Mouse (Mus musculus) ES-E14 (cell line): ENCODE measurements around the gene Phyhipl. TPM values are rescaled to one million over a fixed set of nuclear protein-coding genes. Genes with fewer than 3 reads are reported as not detected.

Experiments used
- DNase-seq: peaks from one replicate; pipeline ENCODE4 v3.0.0-alpha.2; 2013; ENCODE audit warnings: low read depth, low spot score
- H3K27ac ChIP-seq: 2 replicates; pipeline ENCODE4 v1.5.1; 2012; ENCODE audit warnings: low read depth, mild to moderate bottlenecking, low read length, moderate library complexity, mixed read lengths; ENCODE audit not compliant: poor library complexity, insufficient read depth, severe bottlenecking
- H3K36me3 ChIP-seq: 2 replicates; pipeline ENCODE4 v1.6.1; 2012; ENCODE audit warnings: mild to moderate bottlenecking, low read length, moderate library complexity, mixed read lengths; ENCODE audit not compliant: control insufficient read depth, poor library complexity, insufficient read depth, severe bottlenecking
- H3K4me1 ChIP-seq, 2 experiments: fragments of 150-350 bp in 1 of 2; sonication (generic) in 1 of 2; 2 replicates each; pipeline ENCODE4 v1.6.1; 2012; ENCODE audit warnings: low read length in 2 of 2, mild to moderate bottlenecking in 1 of 2, mixed read lengths in 1 of 2; ENCODE audit not compliant: control insufficient read depth in 2 of 2, insufficient read depth in 2 of 2, poor library complexity in 1 of 2
- H3K4me3 ChIP-seq, 2 experiments: fragments of 150-350 bp in 1 of 2; sonication (generic) in 1 of 2; 2 replicates each; pipeline ENCODE4 v1.5.1; 2012; ENCODE audit warnings: low read length in 2 of 2, low read depth in 1 of 2, mild to moderate bottlenecking in 1 of 2, mixed read lengths in 1 of 2; ENCODE audit not compliant: insufficient read depth in 1 of 2, poor library complexity in 1 of 2, severe bottlenecking in 1 of 2
- H3K9ac ChIP-seq: 2 replicates; pipeline ENCODE4 v1.6.1; 2012; ENCODE audit warnings: low read depth, mild to moderate bottlenecking, low read length, mixed read lengths; ENCODE audit not compliant: poor library complexity, insufficient read depth, severe bottlenecking
- H3K9me3 ChIP-seq: fragments of 150-350 bp; sonication (generic); 2 replicates; pipeline ENCODE4 v1.6.1; 2012; ENCODE audit warnings: low read depth, mild to moderate bottlenecking, low read length; ENCODE audit not compliant: control insufficient read depth, insufficient read depth
- CHD2 ChIP-seq: IDR thresholded peaks from 2 replicates; pipeline ENCODE4 v1.6.1; 2014; ENCODE audit warnings: mild to moderate bottlenecking, low read depth, low read length, inconsistent platforms
- HCFC1 ChIP-seq: IDR thresholded peaks from 2 replicates; pipeline ENCODE4 v1.6.1; 2012; ENCODE audit warnings: low read length, inconsistent platforms, borderline replicate concordance; ENCODE audit not compliant: insufficient read depth
- MAFK ChIP-seq: IDR thresholded peaks from 2 replicates; pipeline ENCODE4 v1.6.1; 2014; ENCODE audit warnings: mild to moderate bottlenecking, low read depth, low read length, inconsistent platforms; ENCODE audit not compliant: insufficient read depth
- ZC3H11A ChIP-seq: IDR thresholded peaks from 2 replicates; pipeline ENCODE4 v1.6.1; 2012; ENCODE audit warnings: low read depth, mild to moderate bottlenecking, inconsistent platforms, low read length, borderline replicate concordance
- ZNF384 ChIP-seq: IDR thresholded peaks from 2 replicates; pipeline ENCODE4 v1.6.1; 2012; ENCODE audit warnings: low read depth, low read length, inconsistent platforms
- in situ Hi-C, 2 experiments: fragments of 600-800 bp; cut with MboI; formaldehyde crosslinking; loops; one replicate each; pipeline ENCODE4 v1.15.1; 2025; ENCODE audit warnings: low sequenced_read_pairs in 2 of 2, inconsistent platforms in 1 of 2; ENCODE audit not compliant: unreplicated experiment in 2 of 2
- total RNA-seq: library from RNA; depleted of rRNA; stranded (reverse); fragments of 300-350 nt; gene quantifications from 2 replicates; pipeline ENCODE4 v1.2.3, GENCODE M21; 2012

Phyhipl gene
- total RNA-seq, 1 experiment: 1.5 TPM

DNA sequence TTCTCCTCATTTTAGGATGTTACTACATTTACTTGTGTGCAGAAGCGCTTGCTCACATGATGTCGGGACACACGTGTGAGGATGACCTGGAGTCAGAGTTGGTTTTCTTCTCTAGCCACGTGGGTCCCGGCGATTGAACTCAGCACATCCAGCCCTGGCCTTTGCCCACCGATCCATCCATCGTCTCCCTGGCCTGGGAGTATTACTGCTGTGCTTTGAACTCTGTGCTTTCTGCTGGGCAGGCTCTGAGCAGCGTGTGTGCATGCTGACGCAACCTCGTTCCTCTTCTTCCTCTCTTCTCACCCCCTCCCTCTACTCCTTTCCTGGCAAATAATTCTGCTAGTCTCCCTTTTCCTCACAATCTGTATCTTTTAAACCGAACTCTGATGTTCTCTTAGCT, 121.8 kb downstream of the Phyhipl start:
- H3K4me3 ChIP-seq: no peak overlapping the region
- H3K9me3 ChIP-seq: no peaks in the 10 kb centered on the region
- H3K36me3 ChIP-seq: no peaks in the 10 kb centered on the region; the same call in 1 of the 2 replicates
- no peaks in the 10 kb centered on the region for H3K4me1 ChIP-seq
- in situ Hi-C loops: no loop called here
- DNase-seq: no peak
- no peak overlapping the region for H3K9ac ChIP-seq
- TF ChIP-seq CHD2: no peak
- no peak for TF ChIP-seq MAFK
- TF ChIP-seq ZNF384: no peak
- no peak for TF ChIP-seq HCFC1
- TF ChIP-seq ZC3H11A: no peak
- H3K27ac ChIP-seq: no peak overlapping the region

DNA sequence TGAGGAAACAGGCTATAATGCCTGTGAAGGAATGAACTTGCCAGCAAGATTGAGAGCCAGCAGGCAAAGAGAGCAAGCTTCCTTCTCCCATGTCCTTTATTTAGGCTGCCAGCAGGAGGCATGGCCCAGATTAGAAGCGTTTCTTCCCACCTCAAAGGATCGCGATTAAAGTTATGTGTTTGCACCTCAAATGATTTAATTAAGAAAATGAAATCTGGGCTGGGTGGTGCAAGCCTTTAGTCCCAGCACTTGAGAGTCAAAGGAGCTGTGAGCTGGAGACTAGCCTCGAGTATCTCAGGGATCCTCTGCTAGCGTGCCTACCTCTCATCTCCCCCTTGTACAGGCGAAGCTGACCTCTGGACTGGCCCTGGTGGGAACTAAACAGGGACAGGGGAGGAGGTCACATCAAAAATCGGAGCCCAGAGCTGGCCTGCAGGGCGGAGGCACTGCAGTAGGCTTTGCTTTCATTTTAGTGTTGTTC, 122.4 kb downstream of the Phyhipl start:
- Histone ChIP-seq H3K27ac (no peak overlapping the region), H3K36me3 (no peaks in the 10 kb centered on the region; the same call in 1 of the 2 replicates), H3K4me1 (no peaks in the 10 kb centered on the region), H3K4me3 (no peak overlapping the region), H3K9ac (no peak overlapping the region), H3K9me3 (no peaks in the 10 kb centered on the region)
- in situ Hi-C loops: no loop called here
- DNase-seq: no peak
- TF ChIP-seq ZNF384 (no peak), MAFK (no peak), CHD2 (no peak), ZC3H11A (no peak), HCFC1 (no peak)

DNA sequence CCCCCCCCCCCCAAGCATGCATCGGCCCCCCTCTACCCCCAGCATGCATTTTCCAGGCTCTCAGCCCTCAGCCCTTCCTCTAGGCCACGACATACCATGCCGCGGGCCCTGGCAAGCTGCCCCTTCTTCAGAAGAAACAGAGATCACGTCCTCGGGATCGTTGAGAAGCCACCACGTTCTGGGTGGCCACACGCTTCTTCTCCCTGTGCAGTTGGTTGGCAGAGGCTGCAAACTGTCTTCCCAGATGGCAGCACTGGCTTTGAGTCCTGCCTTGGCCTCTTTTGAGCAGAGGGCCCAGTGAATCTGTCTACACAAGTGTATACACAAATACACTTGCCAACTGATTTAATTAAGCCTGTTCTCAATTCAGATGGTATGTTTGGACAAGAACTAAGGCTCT, 123.5 kb downstream of the Phyhipl start:
- no peak for DNase-seq
- no peaks in the 10 kb centered on the region for H3K4me1 ChIP-seq
- H3K27ac ChIP-seq: no peak overlapping the region
- H3K9me3 ChIP-seq: no peaks in the 10 kb centered on the region
- H3K9ac ChIP-seq: no peak overlapping the region; the same call in 1 of the 2 replicates
- TF ChIP-seq HCFC1 (no peak), ZC3H11A (no peak), ZNF384 (no peak), CHD2 (no peak), MAFK (no peak)
- H3K4me3 ChIP-seq: no peak overlapping the region
- no peaks in the 10 kb centered on the region; the same call in 1 of the 2 replicates for H3K36me3 ChIP-seq
- in situ Hi-C loops: no loop called here

DNA sequence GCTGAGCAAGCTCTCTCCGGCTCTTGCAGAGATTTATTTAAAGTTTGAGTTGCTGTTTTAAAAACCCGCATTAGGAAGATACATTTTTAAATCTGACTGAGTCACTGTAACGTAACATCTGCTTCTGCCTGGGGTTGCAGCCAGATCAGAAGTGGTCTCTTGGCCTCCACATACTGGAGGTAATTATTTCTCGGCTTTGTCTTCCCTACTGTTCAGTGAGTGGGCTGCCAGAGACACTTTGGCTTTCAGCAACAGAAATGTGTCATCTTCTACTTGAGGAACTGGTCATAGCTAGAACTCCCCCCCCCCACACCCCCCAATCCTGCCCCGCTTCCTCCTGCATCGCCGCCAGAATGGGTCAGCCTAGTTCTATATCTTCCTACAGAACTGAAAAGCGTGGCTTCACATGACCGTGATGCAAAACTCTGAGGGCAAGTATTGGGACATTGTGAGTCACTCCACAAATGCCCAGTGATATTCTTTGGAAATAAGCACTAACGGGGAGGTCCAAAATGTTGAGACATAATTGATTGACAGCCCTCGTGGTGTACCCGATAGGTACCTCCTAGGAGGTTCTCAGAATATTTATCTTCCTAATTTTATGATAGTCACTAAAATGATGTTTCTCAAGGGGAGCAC, 125.5 kb downstream of the Phyhipl start:
- Histone ChIP-seq H3K4me1 (no peaks in the 10 kb centered on the region), H3K27ac (no peak overlapping the region), H3K36me3 (no peaks in the 10 kb centered on the region; the same call in 1 of the 2 replicates), H3K9me3 (no peaks in the 10 kb centered on the region), H3K4me3 (no peak overlapping the region), H3K9ac (no peak overlapping the region)
- no peak for DNase-seq
- in situ Hi-C loops: no loop called here
- TF ChIP-seq ZNF384: no peak
- TF ChIP-seq MAFK: no peak
- TF ChIP-seq HCFC1: no peak
- TF ChIP-seq CHD2: no peak
- TF ChIP-seq ZC3H11A: no peak

DNA sequence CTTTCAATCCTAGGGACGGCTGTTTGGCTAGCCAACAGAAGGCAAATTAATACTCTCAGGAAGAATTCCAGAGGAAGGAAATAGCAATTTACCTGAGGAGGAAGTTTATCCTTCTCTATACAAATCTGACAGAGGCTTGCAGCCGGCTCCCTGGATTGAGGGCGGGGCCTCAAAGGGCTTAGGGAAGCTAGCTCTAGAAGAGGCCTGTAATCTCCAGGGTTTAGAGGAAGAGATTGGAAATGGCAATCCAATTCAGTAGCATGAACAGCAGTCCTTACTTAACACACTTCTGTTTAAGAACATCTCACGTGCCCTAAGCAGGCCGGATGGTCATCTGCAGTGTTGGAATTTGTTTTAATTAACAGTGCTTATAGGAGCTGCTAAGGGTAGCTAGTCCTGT, 134.4 kb downstream of the Phyhipl start:
- H3K4me1 ChIP-seq: peaks cover 1 to 5% of the 10 kb centered on the region in 2 experiments; a peak in 3 of 4 replicates
- DNase-seq: no peak
- H3K36me3 ChIP-seq: no peaks in the 10 kb centered on the region
- TF ChIP-seq MAFK: no peak
- TF ChIP-seq HCFC1: no peak
- no peak for TF ChIP-seq CHD2
- TF ChIP-seq ZNF384: no peak
- peak overlapping the region in 1 of 2 experiments; percentile 71; a peak in 1 of 4 replicates for H3K4me3 ChIP-seq
- H3K27ac ChIP-seq: no peak overlapping the region
- in situ Hi-C loops: no loop called here
- no peaks in the 10 kb centered on the region for H3K9me3 ChIP-seq
- no peak overlapping the region for H3K9ac ChIP-seq
